Mouse (Mus musculus) left cerebral cortex, postnatal 4 days (tissue): ENCODE results near the gene Adtrp. TPM values are rescaled to one million over a fixed set of nuclear protein-coding genes. Genes with fewer than 3 reads are reported as not detected.

Experiments used
- DNase-seq: peaks from one replicate; pipeline ENCODE4 v3.0.0-alpha.2; 2022
- intact Hi-C: fragments of 180-260 bp; cut with DNase I; formaldehyde crosslinking; loops from one replicate; pipeline ENCODE4 v1.15.1; 2025
- total RNA-seq, 2 experiments: library from RNA; stranded (reverse); gene quantifications; 2 replicates each; pipeline ENCODE4 v1.2.3; 2021

Gene Adtrp
- total RNA-seq, 2 experiments from 2014 or later: not detected

DNA sequence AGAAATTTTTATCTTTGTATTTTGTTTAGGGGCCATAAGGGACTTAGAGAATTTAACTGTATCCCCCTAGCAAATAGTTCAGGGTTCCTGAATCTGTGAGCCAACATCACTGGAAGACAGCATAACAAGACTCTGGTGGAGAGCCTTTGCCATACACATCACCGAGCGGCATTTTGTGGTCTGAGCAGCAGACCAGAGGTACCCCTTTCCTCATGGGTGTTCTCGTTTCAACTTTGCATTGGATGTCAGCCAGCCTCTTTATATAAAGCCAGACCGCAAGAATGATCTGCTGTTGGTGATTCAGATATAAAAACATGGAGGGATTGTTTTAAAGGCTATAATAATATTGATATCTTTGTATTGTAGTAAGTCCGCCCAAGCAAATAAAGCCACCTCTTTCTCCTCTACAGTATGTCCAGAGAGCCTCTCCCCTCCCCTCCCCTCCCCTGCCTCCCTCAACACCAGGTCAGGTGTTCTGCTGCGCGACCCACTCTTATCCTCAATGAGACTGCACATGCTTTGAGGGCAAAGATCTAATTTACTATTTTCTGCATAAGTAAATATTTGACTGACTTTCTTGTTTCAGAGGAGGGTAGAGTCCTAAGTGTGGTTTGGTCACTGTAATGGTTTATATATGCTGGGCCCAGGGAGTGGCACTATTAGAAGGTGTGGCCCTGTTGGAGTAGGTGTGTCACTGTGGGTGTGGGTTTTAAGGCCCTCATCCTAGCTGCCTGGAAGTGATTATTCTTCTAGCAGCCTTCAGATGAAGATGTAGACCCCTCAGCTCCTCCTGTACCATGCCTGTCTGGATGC, 62.4 kb downstream of the Adtrp start:
- intact Hi-C loops: no loop called here
- DNase-seq: no peak

DNA sequence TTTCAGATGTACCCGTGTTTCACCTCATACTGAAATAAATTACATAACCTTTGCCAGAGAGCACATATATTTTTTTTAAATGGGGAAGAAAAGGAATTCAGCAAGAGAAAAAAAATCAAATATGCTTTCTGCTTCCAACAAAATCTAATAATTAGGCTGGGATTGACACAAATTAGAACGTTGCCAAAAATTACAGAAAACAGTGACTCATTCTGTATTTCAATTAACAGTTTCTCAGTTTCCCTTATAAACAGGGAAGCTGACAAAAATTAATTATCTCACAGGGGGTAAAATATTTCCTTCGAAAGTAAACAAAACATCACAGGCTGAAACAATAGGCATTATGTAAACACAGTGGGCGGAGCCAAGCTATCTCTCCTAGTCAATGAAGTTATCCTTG, 67.2 kb downstream of the Adtrp start:
- intact Hi-C loops: no loop called here
- no peak for DNase-seq

DNA sequence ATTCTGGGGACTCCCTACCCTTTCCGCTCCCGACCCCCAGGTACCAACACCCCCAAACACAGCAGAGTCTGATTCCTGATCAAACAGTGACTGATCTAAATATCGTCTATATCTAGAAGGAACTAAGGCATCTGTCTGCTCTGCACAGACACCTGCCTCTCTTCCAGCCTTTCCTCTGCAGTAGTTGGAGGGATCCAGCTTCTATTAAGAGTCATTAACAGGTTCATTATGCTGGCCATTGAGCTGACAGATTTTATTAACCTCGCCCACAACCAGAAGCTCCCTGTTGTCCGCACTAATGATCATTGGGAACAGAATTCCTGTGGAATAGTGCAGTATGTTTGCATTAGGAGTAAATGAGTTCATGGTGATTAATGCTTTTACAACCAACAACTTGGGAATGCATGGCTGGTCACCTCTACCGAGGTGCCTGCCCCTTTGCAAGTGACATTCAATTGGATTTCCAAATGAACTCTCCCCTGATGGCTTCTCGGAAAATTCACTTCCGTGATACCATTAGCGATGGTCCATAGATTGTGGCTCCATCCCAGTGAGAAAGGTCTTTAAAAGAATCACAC, 67.8 kb downstream of the Adtrp start:
- no peak for DNase-seq
- intact Hi-C loops: no loop called here

DNA sequence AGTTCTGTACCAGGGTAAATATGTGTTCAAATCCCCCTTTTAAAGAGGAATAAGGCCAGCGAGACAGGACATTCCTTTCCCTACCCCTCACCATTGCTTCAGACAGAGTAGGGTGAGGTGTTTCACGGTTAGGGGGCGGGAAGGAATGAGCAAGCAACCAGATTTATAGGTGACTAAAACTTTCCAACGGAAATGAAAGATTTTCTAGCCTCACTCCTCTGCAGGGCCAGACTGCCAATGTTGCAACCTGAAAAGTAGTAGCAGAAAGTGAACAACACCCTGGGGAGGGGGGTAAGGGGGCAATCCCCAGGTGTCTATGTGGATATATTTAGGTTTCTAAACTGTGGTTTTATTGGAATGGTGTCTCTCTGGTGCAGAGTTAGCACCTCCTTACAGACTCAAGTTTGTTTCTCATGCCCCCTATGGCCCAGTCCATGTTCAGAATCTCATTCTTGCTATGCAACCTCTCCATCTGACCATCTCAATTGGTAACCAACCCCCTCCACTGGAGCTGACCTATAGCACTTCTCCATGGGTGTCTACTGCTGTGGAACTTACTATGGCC, 73.6 kb downstream of the Adtrp start:
- intact Hi-C loops: no loop called here
- no peak for DNase-seq

DNA sequence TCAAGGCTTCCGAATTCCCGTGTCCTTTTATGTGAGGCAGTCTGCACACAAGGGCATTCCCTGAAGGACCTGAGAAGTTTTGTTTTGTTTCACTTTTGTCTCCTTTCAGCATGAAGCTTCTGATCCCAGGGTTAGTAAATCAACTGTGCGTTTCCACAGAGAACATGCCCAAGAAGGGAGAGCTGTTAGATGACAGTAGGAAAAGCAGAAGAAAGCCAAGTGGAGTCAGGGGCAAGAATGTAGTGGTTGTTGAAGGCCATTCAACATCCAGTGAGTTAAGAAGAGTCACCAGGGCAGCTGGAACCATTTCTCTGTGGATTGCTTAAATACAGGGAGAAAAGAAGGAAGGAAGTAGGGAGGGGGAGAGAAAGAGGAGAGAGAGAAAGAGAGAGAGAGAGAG, 76.4 kb downstream of the Adtrp start:
- intact Hi-C loops: no loop called here
- DNase-seq: no peak

DNA sequence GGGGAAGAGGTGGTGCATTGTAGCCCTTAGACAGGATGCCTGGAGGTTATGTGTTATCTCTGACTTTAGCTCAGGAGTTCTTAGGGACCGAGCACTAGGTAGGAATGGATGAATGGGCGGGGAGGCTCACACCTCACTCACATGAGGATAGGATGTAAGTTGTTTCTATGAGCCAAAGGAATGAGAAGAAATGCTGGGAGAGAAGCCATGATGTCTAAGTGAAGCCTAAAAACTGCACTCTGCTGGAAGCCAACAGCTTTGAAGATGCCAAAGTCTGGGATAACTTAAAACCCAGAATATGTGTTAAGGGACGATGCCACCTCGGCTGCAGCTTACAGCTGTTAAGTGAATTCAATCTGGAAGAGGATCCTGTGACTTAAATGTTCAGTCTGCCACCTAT, 79.5 kb downstream of the Adtrp start:
- no peak for DNase-seq
- intact Hi-C loops: no loop called here

DNA sequence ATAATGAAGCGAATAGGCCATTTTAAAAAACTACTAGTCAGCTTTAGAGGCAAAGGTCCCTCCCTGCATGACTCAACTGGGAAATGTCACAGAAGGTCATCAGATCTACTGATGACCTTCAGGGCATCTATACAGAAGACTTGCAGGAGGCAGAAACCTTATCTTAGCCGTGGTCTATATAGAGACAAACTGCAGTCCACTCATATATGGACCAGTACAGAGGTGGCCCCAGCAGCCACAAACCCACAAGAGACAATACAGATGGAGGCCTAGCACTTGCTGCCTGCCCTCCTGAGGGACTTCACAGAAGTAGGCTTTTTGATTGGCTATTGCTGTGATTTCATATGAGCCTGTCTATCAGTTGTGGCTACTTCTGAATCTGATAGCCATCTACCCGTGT, 85.5 kb downstream of the Adtrp start:
- intact Hi-C loops: no loop called here

DNA sequence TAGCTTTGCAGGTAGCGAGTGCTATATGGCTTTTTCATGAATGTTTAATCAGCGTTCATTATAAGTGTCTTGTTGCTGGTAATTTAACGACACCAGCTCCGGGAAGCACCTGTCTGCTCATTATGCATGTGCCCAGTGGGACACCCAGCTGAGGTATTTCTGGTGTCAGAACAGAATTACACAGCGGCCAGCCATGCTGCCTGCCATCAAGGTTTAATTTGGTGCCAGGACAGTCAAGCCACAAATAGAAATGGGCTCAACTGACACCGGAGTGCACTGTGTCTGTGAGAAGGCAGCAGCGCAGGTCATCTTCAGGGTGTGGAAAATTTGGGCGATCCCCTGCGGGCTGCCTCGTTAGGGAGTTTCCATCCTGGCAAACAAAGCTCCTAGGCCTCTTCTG, 87.0 kb downstream of the Adtrp start:
- DNase-seq: no peak
- intact Hi-C loops: no loop called here

More for the DNA sequence above, 85.5 kb downstream of the Adtrp start:
- no peak for DNase-seq

DNA sequence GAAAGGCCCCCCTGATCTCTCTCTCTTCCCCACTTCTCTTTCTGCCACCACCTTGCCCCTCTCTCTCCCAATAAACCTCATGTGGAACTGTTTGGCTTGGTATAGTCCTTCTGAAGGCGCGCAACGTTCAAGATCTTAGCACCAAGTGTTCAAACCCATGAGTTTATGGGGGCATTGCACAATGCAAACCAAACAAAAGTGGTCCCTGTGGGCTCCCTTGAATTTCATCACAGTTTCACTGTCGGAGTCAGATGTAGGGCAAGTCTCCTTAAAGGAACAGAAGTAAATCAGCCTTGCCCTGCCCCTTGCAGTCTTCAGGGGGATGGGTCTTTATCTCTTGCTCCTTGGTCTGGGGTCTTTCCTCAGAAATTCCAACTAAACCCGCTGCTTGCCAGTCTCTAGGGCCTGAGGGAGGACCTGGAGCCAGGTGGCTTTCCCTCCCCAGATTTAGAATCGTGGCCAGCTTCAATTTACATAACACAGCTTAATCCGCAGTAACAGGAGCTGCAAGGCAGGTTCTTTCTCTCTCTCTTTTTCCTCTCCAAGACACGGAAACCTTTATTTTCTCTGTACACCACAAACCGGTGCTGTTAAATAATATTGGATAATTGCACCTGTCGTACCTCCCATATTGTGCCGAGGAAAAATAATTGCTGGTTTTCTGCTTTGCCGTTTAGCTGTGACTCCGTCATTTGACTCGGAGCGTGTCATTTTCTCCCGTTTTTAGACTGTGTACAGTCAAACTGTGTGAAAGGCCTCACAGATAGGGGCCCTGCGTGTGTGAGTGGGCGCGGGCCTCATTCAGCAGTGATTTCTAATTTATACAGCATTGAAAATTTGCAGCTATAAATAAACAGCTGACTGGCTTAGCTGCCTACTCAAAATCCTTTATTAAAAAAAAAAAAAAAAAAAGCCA, 88.7 kb downstream of the Adtrp start:
- no peak for DNase-seq
- intact Hi-C loops: no loop called here

DNA sequence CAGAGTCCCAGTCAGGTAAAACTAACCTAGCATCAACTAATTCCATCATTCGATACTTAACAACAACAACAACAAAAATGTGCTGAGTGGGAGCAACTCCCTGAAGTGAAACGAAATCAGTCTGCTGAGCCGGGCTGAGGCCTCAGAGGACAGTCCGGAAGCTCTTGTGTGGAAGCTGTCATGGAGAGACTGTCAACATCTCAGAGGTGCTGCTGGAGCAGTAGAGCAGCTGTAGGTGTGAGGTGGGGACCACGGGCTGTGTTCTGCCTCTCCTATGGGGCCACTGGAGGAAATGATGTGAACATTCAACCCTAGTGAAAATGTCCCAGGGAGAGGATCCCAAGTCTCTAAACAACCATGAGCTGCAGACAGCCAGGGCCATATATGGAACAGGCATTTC, 94.4 kb downstream of the Adtrp start:
- intact Hi-C loops: no loop called here
- DNase-seq: no peak

DNA sequence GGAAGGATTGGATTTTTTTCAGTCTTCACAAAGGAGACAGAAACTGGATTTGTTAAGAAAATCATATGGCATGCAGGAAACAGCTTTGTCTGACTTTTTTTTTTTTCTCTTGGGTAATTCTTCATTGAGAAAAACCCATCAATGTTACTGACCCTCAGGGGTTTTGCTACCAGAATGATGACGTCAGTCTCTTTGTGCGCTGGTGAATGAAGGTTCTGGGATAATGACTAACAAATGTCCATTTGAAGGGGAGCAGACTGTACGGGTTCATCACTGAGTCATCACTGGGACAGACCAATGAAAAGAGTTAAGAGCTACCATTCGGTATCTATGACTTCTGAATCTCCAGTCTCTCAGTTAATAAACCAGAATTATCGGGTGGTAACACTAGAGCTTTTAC, 97.0 kb downstream of the Adtrp start:
- intact Hi-C loops: no loop called here
- DNase-seq: no peak

DNA sequence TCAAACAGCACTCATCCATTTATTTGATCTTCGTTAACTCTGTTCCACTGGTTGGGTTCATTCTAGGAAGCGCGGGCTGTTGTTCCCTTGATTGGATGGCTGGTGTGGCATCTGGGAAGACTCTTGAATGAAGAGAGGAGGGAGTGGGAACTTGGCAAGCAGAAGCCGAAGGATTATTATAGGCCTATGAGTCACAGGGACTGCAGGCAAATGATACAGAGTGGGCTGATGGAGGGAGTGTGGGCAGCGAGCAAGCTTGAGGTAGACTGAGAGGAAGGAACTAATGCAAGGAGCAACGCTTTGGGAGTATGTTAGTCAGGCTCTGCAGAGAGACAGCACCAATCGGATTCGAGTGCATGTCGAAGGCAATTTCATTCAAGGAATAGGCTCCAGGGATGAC, 98.6 kb downstream of the Adtrp start:
- intact Hi-C loops: loop anchor here (10.0 kb wide), 1 partner anchor 306 kb away; the partner anchor contains the start of gene Hivep1
- no peak for DNase-seq

DNA sequence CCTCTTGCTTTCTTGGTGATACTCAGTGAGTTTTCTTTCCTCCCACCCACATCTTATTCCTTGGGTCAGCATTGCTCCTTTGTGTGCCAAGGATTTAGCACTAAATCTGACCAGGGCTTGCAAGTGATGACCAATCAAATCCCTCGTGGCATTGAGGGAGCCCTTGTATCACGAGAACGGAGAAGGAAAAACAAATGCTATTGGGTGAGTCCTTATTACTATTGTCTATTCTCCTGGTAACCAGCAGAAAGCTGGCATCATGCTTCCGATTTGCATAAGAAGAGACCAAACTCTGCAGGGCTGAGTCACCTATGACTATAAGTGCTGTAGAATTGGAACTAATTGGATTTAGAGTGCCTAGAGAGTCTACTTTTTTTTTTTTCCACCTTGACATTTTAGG, 99.8 kb downstream of the Adtrp start:
- intact Hi-C loops: loop anchor here (10.0 kb wide), 1 partner anchor 307 kb away; the partner anchor contains the start of gene Hivep1
- DNase-seq: no peak

DNA sequence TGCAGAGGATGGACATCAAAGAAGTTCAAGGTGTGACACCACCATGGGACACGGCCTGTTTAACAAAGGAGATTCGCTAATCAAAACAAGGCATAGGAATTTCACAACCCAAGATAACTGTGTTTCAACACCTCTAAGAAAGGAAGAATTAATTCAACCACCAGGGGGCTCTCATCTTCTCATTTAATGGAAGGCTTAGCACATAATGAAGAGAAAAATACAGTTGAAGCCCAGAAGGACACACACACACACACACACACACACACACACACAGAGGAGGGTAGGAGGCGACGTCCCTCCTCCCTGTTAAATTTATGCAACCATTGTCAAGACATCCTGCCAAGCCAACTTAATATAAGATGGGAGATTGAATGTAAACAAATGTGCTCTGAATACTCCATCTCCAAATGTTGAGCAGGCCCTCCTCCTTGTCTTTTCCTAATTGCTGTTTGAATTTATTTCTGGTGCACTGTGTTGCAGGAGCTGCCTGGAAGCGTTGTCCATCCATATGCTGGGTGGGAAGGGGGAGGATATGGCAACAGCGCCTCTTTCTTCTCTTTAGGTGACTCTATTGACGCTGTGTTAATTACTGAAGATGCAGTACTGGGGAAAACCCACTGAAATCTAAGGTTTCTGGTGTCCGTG, 100.4 kb downstream of the Adtrp start:
- no peak for DNase-seq
- intact Hi-C loops: loop anchor here (10.0 kb wide), 1 partner anchor 308 kb away; the partner anchor contains the start of gene Hivep1

DNA sequence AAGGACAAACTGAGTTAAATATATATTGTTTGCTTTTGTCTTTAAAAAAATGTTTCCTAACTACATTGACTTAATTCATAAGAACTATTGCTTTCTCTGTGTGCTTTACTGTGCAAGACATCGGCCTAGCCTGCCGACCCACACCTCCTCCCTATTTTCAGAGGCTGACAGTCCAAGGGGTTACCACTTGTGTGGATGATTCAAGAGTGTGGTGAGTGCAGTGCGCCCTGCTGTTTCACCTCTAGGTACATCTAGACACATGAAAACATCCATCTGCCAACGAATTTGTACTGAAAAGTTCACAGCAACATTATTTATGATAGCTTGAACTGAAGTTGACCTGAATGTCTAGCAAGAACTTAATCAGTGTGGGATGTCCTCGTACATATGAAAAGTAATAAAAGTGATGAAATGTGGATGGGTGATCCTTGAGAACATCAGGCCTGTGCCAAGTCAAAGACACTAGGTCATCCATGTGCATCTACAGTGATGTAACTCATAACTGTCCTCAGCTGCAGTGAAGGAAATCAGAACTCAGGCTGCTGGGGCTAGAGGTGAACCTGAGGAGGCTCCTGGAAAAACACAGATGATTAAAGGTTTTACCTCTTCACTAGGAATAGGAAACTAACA, 106.9 kb downstream of the Adtrp start:
- intact Hi-C loops: loop anchor here (10.0 kb wide), 1 partner anchor 314 kb away; the partner anchor contains the start of gene Hivep1

DNA sequence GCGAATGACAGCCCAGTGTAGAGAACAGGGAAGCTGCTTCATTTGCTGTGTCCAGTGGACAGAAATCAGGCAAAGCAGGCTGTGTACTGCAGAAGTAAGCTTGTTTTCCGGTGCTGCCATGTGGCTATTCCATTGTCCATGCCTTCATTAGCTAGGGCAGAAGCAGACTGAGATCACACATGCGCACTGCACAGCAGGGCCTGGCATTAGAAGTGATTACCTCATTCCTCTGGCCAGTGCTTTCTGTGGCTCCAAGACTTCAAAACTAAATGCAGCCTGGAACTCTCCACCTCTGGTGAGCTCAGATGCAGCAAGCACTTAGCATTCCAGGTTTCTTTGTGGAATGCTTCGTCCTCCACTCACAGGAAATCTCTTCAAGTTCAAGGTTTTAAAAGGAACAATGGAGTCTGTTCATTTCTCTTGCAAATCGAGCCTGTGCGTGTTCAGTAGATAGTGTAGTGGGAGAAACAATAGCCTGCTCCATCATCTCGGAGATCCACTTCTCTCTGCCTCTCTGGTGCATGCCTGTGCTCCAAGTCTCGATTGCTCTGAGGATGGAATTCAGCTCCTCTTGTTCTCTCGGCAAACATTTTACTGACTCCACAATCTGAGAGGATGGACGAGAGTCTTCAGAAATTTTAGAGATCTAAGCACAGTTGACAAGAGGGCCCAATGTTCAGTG, 109.7 kb downstream of the Adtrp start:
- DNase-seq: peak; percentile 49
- intact Hi-C loops: no loop called here

More for the DNA sequence above, 106.9 kb downstream of the Adtrp start:
- DNase-seq: no peak

DNA sequence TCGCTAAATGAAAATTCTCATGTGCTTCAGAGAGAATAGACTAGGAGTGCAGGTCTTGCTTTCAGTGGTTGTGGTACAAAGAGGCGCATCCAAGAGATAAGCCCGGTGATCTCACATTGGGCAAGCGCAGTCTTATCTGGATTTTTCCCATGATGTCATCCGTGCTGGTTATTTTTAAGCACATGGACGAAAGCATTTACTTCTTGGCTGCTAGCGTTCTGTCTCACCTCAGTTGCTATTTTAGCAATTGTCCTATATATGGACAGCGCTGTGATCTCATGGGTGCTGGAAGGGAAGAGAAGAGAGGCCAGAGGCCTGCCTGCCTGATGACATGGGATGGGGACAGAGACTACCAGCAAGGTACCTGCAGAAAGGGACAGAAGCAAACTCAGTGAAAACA, 117.8 kb downstream of the Adtrp start:
- intact Hi-C loops: no loop called here
- no peak for DNase-seq

DNA sequence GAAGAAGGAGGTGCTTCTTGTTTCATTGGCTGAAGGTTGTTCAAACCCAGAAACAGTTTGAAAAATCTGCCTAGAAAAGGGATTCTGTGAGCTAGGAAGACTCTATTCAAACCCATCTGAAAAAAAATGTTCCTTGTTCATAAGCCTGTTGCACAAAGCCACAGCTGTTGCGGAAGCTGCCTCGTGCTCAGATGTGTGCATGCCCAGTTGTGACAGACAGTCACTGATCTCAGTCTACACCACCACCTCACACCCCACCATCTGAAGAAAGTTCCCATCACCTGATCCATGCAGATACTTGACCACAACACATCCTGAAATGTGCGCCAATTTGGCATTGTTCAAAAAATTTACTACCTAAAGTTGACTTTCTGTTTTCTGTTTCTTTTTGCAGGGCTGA, 119.7 kb downstream of the Adtrp start:
- DNase-seq: no peak
- intact Hi-C loops: no loop called here

DNA sequence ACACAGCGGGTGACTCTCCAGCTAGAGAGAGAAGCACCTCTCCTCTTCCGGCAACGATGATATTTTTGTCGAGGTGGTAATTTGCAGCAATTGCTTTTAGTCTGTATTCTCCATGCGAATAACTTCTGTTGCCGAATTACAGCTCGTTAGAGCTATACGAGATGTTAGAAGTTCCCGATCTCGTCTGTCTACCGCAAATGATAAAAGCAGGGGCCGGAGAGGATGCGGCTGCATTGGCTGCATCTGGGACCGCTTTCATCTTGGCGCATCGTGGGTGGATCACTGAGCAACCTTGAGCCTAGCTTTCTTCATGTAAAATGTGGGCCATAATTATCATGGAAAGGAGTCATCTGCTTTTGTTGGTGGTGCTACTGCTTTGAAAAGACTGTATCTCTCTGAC, 128.2 kb downstream of the Adtrp start:
- intact Hi-C loops: no loop called here

More for the DNA sequence above, 128.2 kb downstream of the Adtrp start:
- DNase-seq: no peak
